19 mouse cellular contexts compared by ENCODE assay signal in genomic region chr5:112665661-112666060, GRCm38 (mm10).
DNase-seq lines count a peak whose midpoint lies in the region; ATAC-seq and TF ChIP-seq lines count a peak whose summit lies in the region.
"Had no signal": no experiment of that assay in that cellular context is flagged by ENCODE, and none has a peak within 500 bp of the region (broad histone marks: within the 10 kb centered on the region; RNA-seq: fewer than 3 reads in every experiment).

No protein-coding gene starts in this region.

- H3K4me2 ChIP-seq in forebrain, embryonic 13.5 days = no peak overlapping the region
- no peak overlapping the region for H3K4me2 ChIP-seq in forebrain, embryonic 16.5 days (ENCODE audit: low read length)
- no peak overlapping the region for H3K4me2 ChIP-seq in forebrain, postnatal 0 days (ENCODE audit: low read depth)
- no peak overlapping the region for H3K4me2 ChIP-seq in midbrain, postnatal 0 days (ENCODE audit: low read depth, low read length, poor library complexity, severe bottlenecking)
- H3K4me2 ChIP-seq: limb, embryonic 12.5 days; liver, embryonic 15.5 days; neural tube, embryonic 12.5 days had no signal

- 28% methylated on average over 7 of the region's 7 CpGs for WGBS in forebrain, embryonic 13.5 days
- 25% methylated on average over 7 of the region's 7 CpGs for WGBS in forebrain, embryonic 16.5 days
- 21% methylated on average over 7 of the region's 7 CpGs for WGBS in forebrain, postnatal 0 days
- WGBS in midbrain, postnatal 0 days = 19% methylated on average over 7 of the region's 7 CpGs

- H3K36me3 ChIP-seq in forebrain, embryonic 13.5 days (ENCODE audit: poor library complexity, severe bottlenecking) = no peaks in the 10 kb centered on the region
- no peaks in the 10 kb centered on the region for H3K36me3 ChIP-seq in forebrain, embryonic 16.5 days (ENCODE audit: control insufficient read depth, insufficient read depth)
- no peaks in the 10 kb centered on the region for H3K36me3 ChIP-seq in forebrain, postnatal 0 days (ENCODE audit: insufficient read depth)
- H3K36me3 ChIP-seq in midbrain, postnatal 0 days (ENCODE audit: insufficient read depth, low read length) = no peaks in the 10 kb centered on the region
- H3K36me3 ChIP-seq: heart, embryonic 10.5 days; limb, embryonic 12.5 days; liver, embryonic 15.5 days; neural tube, embryonic 12.5 days had no signal

- peak; percentile 23 to 29 for DNase-seq in layer of hippocampus, postnatal 36 days
- no peak for DNase-seq in layer of hippocampus, adult 8-10 months (ENCODE audit: low spot score in 2 of 2)
- DNase-seq in forebrain, postnatal 0 days = no peak
- no peak for DNase-seq in midbrain, postnatal 0 days (ENCODE audit: low spot score)
- DNase-seq in liver = no peak
- no peak for DNase-seq in ovary, postnatal 14 days (ENCODE audit: low spot score)
- DNase-seq: adrenal gland, postnatal 25 days; cerebellum, postnatal 14 days; gastrocnemius, postnatal 10 days; heart, postnatal 14 days; kidney, adult 8-10 months; lung, postnatal 10 days; thymus, postnatal 4 days had no signal

- no peak for ATAC-seq in forebrain, embryonic 13.5 days
- ATAC-seq in forebrain, embryonic 16.5 days = no peak
- ATAC-seq in forebrain, postnatal 0 days = peak; percentile 46; the same call in 1 of the 2 replicates
- 0 out of 2 replicates have a peak, but pooled peaks have one; percentile 29 for ATAC-seq in midbrain, postnatal 0 days (ENCODE audit: low FRiP score)

- H3K27ac ChIP-seq in forebrain, embryonic 13.5 days = 0 out of 2 replicates have a peak overlapping the region, but pooled peaks have one; percentile 7
- no peak overlapping the region for H3K27ac ChIP-seq in forebrain, embryonic 16.5 days (ENCODE audit: low read length)
- peak overlapping the region; percentile 15; the same call in 1 of the 2 replicates for H3K27ac ChIP-seq in forebrain, postnatal 0 days (ENCODE audit: low read depth, low read length)
- H3K27ac ChIP-seq in midbrain, postnatal 0 days (ENCODE audit: low read depth, low read length) = peak overlapping the region; percentile 68
- H3K27ac ChIP-seq: heart, embryonic 10.5 days; limb, embryonic 12.5 days; liver, embryonic 15.5 days; neural tube, embryonic 12.5 days had no signal

- no peak overlapping the region for H3K4me3 ChIP-seq in forebrain, embryonic 13.5 days
- H3K4me3 ChIP-seq in forebrain, embryonic 16.5 days (replicated peaks; ENCODE audit: low read length) = no peak overlapping the region
- no peak overlapping the region for H3K4me3 ChIP-seq in forebrain, postnatal 0 days (ENCODE audit: low read depth, low read length)
- H3K4me3 ChIP-seq in midbrain, postnatal 0 days (ENCODE audit: low read depth, low read length) = no peak overlapping the region
- H3K4me3 ChIP-seq: heart, embryonic 10.5 days; limb, embryonic 12.5 days; liver, embryonic 15.5 days; neural tube, embryonic 12.5 days had no signal

- no peak overlapping the region for H3K9ac ChIP-seq in forebrain, embryonic 13.5 days
- H3K9ac ChIP-seq in forebrain, embryonic 16.5 days (replicated peaks; ENCODE audit: low read depth, low read length) = no peak overlapping the region
- H3K9ac ChIP-seq in forebrain, postnatal 0 days = no peak overlapping the region
- 0 out of 2 replicates have a peak overlapping the region, but pooled peaks have one; percentile 13 for H3K9ac ChIP-seq in midbrain, postnatal 0 days (replicated peaks; ENCODE audit: low read length, poor library complexity, severe bottlenecking)
- H3K9ac ChIP-seq: limb, embryonic 12.5 days; liver, embryonic 15.5 days; neural tube, embryonic 12.5 days had no signal

- H3K4me1 ChIP-seq in forebrain, embryonic 13.5 days = peaks cover 23% of the 10 kb centered on the region
- H3K4me1 ChIP-seq in forebrain, embryonic 16.5 days (replicated peaks; ENCODE audit: control insufficient read depth, insufficient read depth, low read length) = peaks cover 15% of the 10 kb centered on the region
- no peaks in the 10 kb centered on the region for H3K4me1 ChIP-seq in forebrain, postnatal 0 days (ENCODE audit: insufficient read depth)
- H3K4me1 ChIP-seq in midbrain, postnatal 0 days (ENCODE audit: insufficient read depth, low read length) = peaks cover 14% of the 10 kb centered on the region; the same call in 1 of the 2 replicates
- H3K4me1 ChIP-seq: liver, embryonic 15.5 days; neural tube, embryonic 12.5 days had no signal

- no peaks in the 10 kb centered on the region for H3K9me3 ChIP-seq in forebrain, embryonic 13.5 days (replicated peaks)
- H3K9me3 ChIP-seq in forebrain, embryonic 16.5 days (ENCODE audit: control insufficient read depth, low read length) = no peaks in the 10 kb centered on the region
- no peaks in the 10 kb centered on the region for H3K9me3 ChIP-seq in forebrain, postnatal 0 days (ENCODE audit: low read length)
- no peaks in the 10 kb centered on the region for H3K9me3 ChIP-seq in midbrain, postnatal 0 days (ENCODE audit: low read length)
- H3K9me3 ChIP-seq: heart, embryonic 10.5 days; limb, embryonic 12.5 days; liver, embryonic 15.5 days; neural tube, embryonic 12.5 days had no signal

- no peak for TF ChIP-seq CTCF in forebrain, postnatal 0 days (IDR thresholded peaks at IDR 0.05; ENCODE audit: low read depth)
- no peak for TF ChIP-seq CTCF in midbrain, postnatal 0 days (IDR thresholded peaks at IDR 0.05)

- no peaks in the 10 kb centered on the region for H3K27me3 ChIP-seq in forebrain, embryonic 13.5 days
- no peaks in the 10 kb centered on the region for H3K27me3 ChIP-seq in forebrain, embryonic 16.5 days (replicated peaks; ENCODE audit: control insufficient read depth, insufficient read depth, low read length)
- no peaks in the 10 kb centered on the region for H3K27me3 ChIP-seq in forebrain, postnatal 0 days (ENCODE audit: insufficient read depth, low read length)
- no peaks in the 10 kb centered on the region for H3K27me3 ChIP-seq in midbrain, postnatal 0 days (ENCODE audit: insufficient read depth, low read length)
- H3K27me3 ChIP-seq: limb, embryonic 12.5 days; liver, embryonic 15.5 days; neural tube, embryonic 12.5 days had no signal

Comparison
In these comparisons a context has a peak if more than half of its experiments do, and no peak if none do; other contexts are left out.
1. ATAC-seq: peak in forebrain, postnatal 0 days (single experiment) and midbrain, postnatal 0 days (single experiment); none in forebrain, embryonic 13.5 days (single experiment) and forebrain, embryonic 16.5 days (single experiment).
2. DNase-seq: peak in layer of hippocampus, postnatal 36 days (2 of 2); none in layer of hippocampus, adult 8-10 months (0 of 2), forebrain, postnatal 0 days (single experiment), midbrain, postnatal 0 days (single experiment), liver (single experiment) and ovary, postnatal 14 days (single experiment).